Mouse (Mus musculus): ENCODE data around the gene Sccpdh. TPM values are rescaled to one million over a fixed set of nuclear protein-coding genes. Genes with fewer than 3 reads are reported as not detected.

Sccpdh gene
- polyA plus RNA-seq, 1 experiment: 14.2 TPM

DNA sequence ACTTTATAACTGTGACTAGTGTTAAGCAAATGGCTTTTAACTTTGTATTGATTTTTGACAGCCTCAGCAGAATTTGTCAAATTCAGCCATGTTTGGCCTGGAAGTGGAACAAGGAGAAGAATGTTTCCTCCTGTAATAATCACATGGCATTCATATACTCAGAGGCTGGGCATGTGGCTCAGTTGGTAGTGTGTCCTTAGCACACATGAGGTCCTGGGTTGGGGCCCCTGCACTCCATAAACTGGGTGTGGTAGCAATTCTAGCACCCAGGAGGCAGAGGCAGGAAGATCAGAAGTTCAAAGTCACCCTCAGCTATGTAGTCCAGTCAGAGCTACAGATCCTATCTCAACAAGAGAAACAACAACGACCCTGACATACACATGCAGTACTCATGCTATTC lies 19.3 kb downstream of the Sccpdh start:
- TF ChIP-seq POLR2A (IDR thresholded peaks at IDR 0.05; ENCODE audit: low read depth, low read length) (no peak), CTCF (conservative IDR thresholded peaks at IDR 0.05; ENCODE audit: insufficient read depth, insufficient read length, low read depth, low read length) (no peak)
- Histone ChIP-seq H3K4me3 (ENCODE audit: insufficient read depth, low read depth, low read length) (no peak overlapping the region), H3K4me1 (ENCODE audit: control insufficient read depth, insufficient read depth, low read length) (no peaks in the 10 kb centered on the region), H3K27ac (ENCODE audit: insufficient read depth, low read depth, low read length) (no peak overlapping the region), H3K27me3 (replicated peaks; ENCODE audit: control insufficient read depth, insufficient read depth, low read length) (no peaks in the 10 kb centered on the region), H3K36me3 (ENCODE audit: control insufficient read depth, insufficient read depth, low read length) (no peaks in the 10 kb centered on the region; the same call in 1 of the 2 replicates)
- 80% methylated on average over 1 of the region's 1 CpGs for WGBS
- DNase-seq: no peak

- no peak overlapping the region for H3K27ac ChIP-seq (ENCODE audit: insufficient read depth, low read depth, low read length)
- H3K4me3 ChIP-seq (ENCODE audit: insufficient read depth, low read depth, low read length): no peak overlapping the region
- no peaks in the 10 kb centered on the region; the same call in 1 of the 2 replicates for H3K36me3 ChIP-seq (ENCODE audit: control insufficient read depth, insufficient read depth, low read length)
- no peaks in the 10 kb centered on the region for H3K27me3 ChIP-seq (replicated peaks; ENCODE audit: control insufficient read depth, insufficient read depth, low read length)
- TF ChIP-seq POLR2A (IDR thresholded peaks at IDR 0.05; ENCODE audit: low read depth, low read length): no peak
- TF ChIP-seq CTCF (conservative IDR thresholded peaks at IDR 0.05; ENCODE audit: insufficient read depth, insufficient read length, low read depth, low read length): no peak
- no peak for DNase-seq
- WGBS: 92% methylated on average over 3 of the region's 3 CpGs
- no peaks in the 10 kb centered on the region for H3K4me1 ChIP-seq (ENCODE audit: control insufficient read depth, insufficient read depth, low read length)
Measured at GRCm38 (mm10) chr1:179687966-179688365, 20.0 kb downstream of the Sccpdh start.

DNA sequence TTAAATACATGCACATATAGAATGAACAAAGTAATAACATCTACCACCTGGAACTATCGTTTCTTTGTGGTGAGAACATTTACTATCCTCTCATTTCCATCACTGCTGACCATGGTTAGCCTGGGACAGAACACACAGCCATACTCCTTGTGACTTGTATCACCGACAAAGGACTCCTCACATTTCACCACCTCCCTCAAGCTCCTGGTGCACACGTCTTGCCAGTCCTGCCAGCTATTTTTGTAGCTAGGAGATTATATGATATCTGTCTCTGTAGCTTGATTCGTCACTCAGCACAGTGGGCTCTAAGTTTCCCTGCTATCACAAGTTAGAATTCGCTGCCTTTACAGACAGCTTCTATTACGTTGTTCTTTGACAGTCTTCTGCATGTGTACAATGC lies 20.4 kb downstream of the Sccpdh start:
- no peaks in the 10 kb centered on the region for H3K27me3 ChIP-seq (replicated peaks; ENCODE audit: control insufficient read depth, insufficient read depth, low read length)
- no peak for DNase-seq
- H3K36me3 ChIP-seq (ENCODE audit: control insufficient read depth, insufficient read depth, low read length): no peaks in the 10 kb centered on the region; the same call in 1 of the 2 replicates
- TF ChIP-seq POLR2A (IDR thresholded peaks at IDR 0.05; ENCODE audit: low read depth, low read length): no peak
- TF ChIP-seq CTCF (conservative IDR thresholded peaks at IDR 0.05; ENCODE audit: insufficient read depth, insufficient read length, low read depth, low read length): no peak
- no peak overlapping the region for H3K27ac ChIP-seq (ENCODE audit: insufficient read depth, low read depth, low read length)
- WGBS: 84% methylated on average over 6 of the region's 6 CpGs
- H3K4me3 ChIP-seq (ENCODE audit: insufficient read depth, low read depth, low read length): no peak overlapping the region
- H3K4me1 ChIP-seq (ENCODE audit: control insufficient read depth, insufficient read depth, low read length): no peaks in the 10 kb centered on the region

GRCm38 (mm10) chr1:179688914-179689313 lies 20.9 kb downstream of the Sccpdh start:
- Histone ChIP-seq H3K27me3 (replicated peaks; ENCODE audit: control insufficient read depth, insufficient read depth, low read length) (no peaks in the 10 kb centered on the region), H3K36me3 (ENCODE audit: control insufficient read depth, insufficient read depth, low read length) (no peaks in the 10 kb centered on the region; the same call in 1 of the 2 replicates), H3K4me1 (ENCODE audit: control insufficient read depth, insufficient read depth, low read length) (no peaks in the 10 kb centered on the region), H3K27ac (ENCODE audit: insufficient read depth, low read depth, low read length) (no peak overlapping the region), H3K4me3 (ENCODE audit: insufficient read depth, low read depth, low read length) (no peak overlapping the region)
- TF ChIP-seq POLR2A (IDR thresholded peaks at IDR 0.05; ENCODE audit: low read depth, low read length) (no peak), CTCF (conservative IDR thresholded peaks at IDR 0.05; ENCODE audit: insufficient read depth, insufficient read length, low read depth, low read length) (no peak)
- no peak for DNase-seq
- WGBS: 89% methylated on average over 5 of the region's 5 CpGs

DNA sequence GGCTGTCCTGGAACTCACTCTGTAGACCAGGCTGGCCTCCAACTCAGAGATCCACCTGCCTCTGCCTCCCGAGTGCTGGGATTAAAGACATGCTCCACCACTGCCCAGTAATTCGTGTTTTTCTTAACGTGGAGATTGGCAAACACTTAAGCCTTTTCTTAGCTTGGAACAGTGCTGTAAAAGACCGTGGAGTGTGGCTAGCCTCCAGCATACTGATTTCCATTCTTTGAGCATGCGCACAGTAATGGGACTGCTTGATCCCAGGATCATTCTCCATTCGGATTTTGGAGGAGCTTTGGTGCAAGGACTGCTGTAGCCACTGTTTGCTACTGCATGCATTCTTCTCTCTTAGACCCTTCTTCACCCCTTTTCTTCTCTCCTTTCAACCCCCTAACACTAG lies 21.5 kb downstream of the Sccpdh start:
- Histone ChIP-seq H3K27ac (ENCODE audit: insufficient read depth, low read depth, low read length) (no peak overlapping the region), H3K27me3 (replicated peaks; ENCODE audit: control insufficient read depth, insufficient read depth, low read length) (no peaks in the 10 kb centered on the region), H3K4me3 (ENCODE audit: insufficient read depth, low read depth, low read length) (no peak overlapping the region), H3K36me3 (ENCODE audit: control insufficient read depth, insufficient read depth, low read length) (no peaks in the 10 kb centered on the region; the same call in 1 of the 2 replicates), H3K4me1 (ENCODE audit: control insufficient read depth, insufficient read depth, low read length) (no peaks in the 10 kb centered on the region)
- no peak for DNase-seq
- 73% methylated on average over 6 of the region's 6 CpGs for WGBS
- no peak for TF ChIP-seq CTCF (conservative IDR thresholded peaks at IDR 0.05; ENCODE audit: insufficient read depth, insufficient read length, low read depth, low read length)
- TF ChIP-seq POLR2A (IDR thresholded peaks at IDR 0.05; ENCODE audit: low read depth, low read length): no peak

- DNase-seq: no peak
- Histone ChIP-seq H3K27ac (ENCODE audit: insufficient read depth, low read depth, low read length) (no peak overlapping the region), H3K27me3 (replicated peaks; ENCODE audit: control insufficient read depth, insufficient read depth, low read length) (no peaks in the 10 kb centered on the region), H3K4me3 (ENCODE audit: insufficient read depth, low read depth, low read length) (no peak overlapping the region), H3K4me1 (ENCODE audit: control insufficient read depth, insufficient read depth, low read length) (no peaks in the 10 kb centered on the region), H3K36me3 (ENCODE audit: control insufficient read depth, insufficient read depth, low read length) (no peaks in the 10 kb centered on the region)
- no peak for TF ChIP-seq POLR2A (IDR thresholded peaks at IDR 0.05; ENCODE audit: low read depth, low read length)
- TF ChIP-seq CTCF (conservative IDR thresholded peaks at IDR 0.05; ENCODE audit: insufficient read depth, insufficient read length, low read depth, low read length): no peak
- WGBS: 52% methylated on average over 3 of the region's 3 CpGs
Measured at GRCm38 (mm10) chr1:179704150-179704549, 36.1 kb downstream of the Sccpdh start.

DNA sequence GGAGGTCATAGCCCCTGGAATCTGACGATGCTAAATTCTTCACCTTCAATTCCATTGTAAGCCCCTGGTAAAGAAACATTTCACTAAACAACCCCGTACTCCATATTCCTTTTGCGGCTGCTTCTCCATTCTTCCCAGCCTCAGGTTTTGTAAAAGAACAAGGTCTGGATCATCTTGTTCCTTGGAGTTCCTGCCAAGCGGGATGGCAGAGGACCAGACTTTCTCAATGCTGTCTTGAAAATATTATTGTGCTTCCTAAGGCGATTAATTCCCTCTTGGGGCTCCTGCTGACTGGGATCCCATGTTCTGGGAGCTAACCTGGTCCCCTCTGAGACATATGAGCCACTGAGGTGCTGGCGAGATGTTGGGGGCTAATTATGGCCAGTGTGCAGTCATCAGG lies 37.1 kb downstream of the Sccpdh start:
- no peak for DNase-seq
- H3K27ac ChIP-seq (ENCODE audit: insufficient read depth, low read depth, low read length): no peak overlapping the region
- TF ChIP-seq POLR2A (IDR thresholded peaks at IDR 0.05; ENCODE audit: low read depth, low read length) (no peak), CTCF (conservative IDR thresholded peaks at IDR 0.05; ENCODE audit: insufficient read depth, insufficient read length, low read depth, low read length) (no peak)
- 86% methylated on average over 6 of the region's 6 CpGs for WGBS
- no peak overlapping the region for H3K4me3 ChIP-seq (ENCODE audit: insufficient read depth, low read depth, low read length)
- H3K36me3 ChIP-seq (ENCODE audit: control insufficient read depth, insufficient read depth, low read length): no peaks in the 10 kb centered on the region
- no peaks in the 10 kb centered on the region for H3K4me1 ChIP-seq (ENCODE audit: control insufficient read depth, insufficient read depth, low read length)
- no peaks in the 10 kb centered on the region for H3K27me3 ChIP-seq (replicated peaks; ENCODE audit: control insufficient read depth, insufficient read depth, low read length)
